ENCODE assay signal across 9 mouse cellular contexts in the genomic region with DNA sequence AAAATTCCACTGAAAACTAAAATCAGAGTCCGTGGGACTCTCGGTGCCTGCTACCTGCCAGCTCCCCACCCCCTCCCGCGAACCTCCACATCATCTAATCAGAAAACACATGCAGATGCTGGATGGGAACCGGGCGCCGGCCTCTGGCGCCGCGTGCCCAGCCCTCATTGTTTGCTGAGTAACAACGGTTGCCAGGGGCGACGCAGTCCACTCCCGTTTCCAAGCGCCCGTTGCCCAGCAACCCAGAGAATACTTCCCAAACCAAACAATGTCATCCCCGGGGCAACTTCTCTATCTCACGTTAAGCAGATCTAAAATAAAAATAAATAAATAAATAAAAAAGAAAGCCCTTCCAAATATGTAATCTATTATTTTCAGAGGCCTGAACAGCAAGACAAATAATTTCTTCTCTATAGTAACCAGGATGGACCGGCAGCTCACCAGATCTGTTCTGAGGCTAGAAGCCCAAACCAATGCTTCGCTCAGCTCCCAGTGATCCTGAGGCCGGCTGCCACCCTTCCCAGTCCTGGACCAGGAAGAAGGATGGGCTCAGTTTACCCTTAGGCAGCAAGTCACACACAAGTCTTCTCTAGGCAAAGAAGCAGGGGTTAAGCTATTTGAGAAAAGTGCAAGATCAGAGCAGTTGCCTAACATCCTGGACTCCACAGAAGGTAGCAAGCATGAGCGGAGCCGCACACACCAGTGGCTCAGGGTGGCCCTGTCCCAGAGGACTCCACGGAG. TPM values are rescaled to one million over a fixed set of nuclear protein-coding genes. Genes with fewer than 3 reads are reported as not detected.
DNase-seq lines count a peak whose midpoint lies in the region; ATAC-seq and TF ChIP-seq lines count a peak whose summit lies in the region.
"Had no signal": no experiment of that assay in that cellular context is flagged by ENCODE, and none has a peak within 500 bp of the region (broad histone marks: within the 10 kb centered on the region; RNA-seq: fewer than 3 reads in every experiment).

No protein-coding gene starts in this region.

- TF ChIP-seq POLR2A in thymus, adult 2 months (IDR thresholded peaks at IDR 0.05; ENCODE audit: control insufficient read depth, extremely low read depth, insufficient read depth, low read length, poor library complexity): no peak

- H3K9ac ChIP-seq in intestine, embryonic 15.5 days: no peak overlapping the region

- no peaks in the 10 kb centered on the region for H3K36me3 ChIP-seq in intestine, embryonic 15.5 days
- 0 out of 2 replicates have a peak, but pooled peaks cover 3% of the 10 kb centered on the region for H3K36me3 ChIP-seq in midbrain, embryonic 10.5 days
- no peaks in the 10 kb centered on the region for H3K36me3 ChIP-seq in thymus, adult 2 months (ENCODE audit: control insufficient read depth, insufficient read depth, low read length)

- no peak for TF ChIP-seq CTCF in thymus, adult 2 months (IDR thresholded peaks at IDR 0.05; ENCODE audit: borderline replicate concordance, control insufficient read depth, extremely low read depth, insufficient read depth, low read length, poor library complexity)

- peak; percentile 67 for ATAC-seq in granulocyte monocyte progenitor cell, adult 5-6 weeks (replicated peaks; ENCODE audit: poor library complexity, severe bottlenecking)
- peak; percentile 80 for ATAC-seq in intestine, embryonic 15.5 days

- no peak overlapping the region for H3K4me3 ChIP-seq in intestine, embryonic 15.5 days (replicated peaks)
- peak overlapping the region; percentile 32 for H3K4me3 ChIP-seq in midbrain, embryonic 10.5 days
- no peak overlapping the region for H3K4me3 ChIP-seq in thymus, adult 2 months (ENCODE audit: control insufficient read depth, insufficient read depth, low read length)
- H3K4me3 ChIP-seq: erythroblast, embryonic 14.5 days had no signal

- no peaks in the 10 kb centered on the region for H3K27me3 ChIP-seq in intestine, embryonic 15.5 days (replicated peaks)
- peaks cover 61% of the 10 kb centered on the region for H3K27me3 ChIP-seq in midbrain, embryonic 10.5 days (ENCODE audit: low read depth, poor library complexity, severe bottlenecking)
- no peaks in the 10 kb centered on the region for H3K27me3 ChIP-seq in thymus, adult 2 months (ENCODE audit: control insufficient read depth, insufficient read depth, low read length)

- 15% methylated on average over 24 of the region's 24 CpGs for WGBS in intestine, embryonic 15.5 days
- 9% methylated on average over 24 of the region's 24 CpGs for WGBS in midbrain, embryonic 10.5 days
- 62% methylated on average over 24 of the region's 24 CpGs for WGBS in thymus, adult 2 months

- no peak overlapping the region for H3K4me2 ChIP-seq in intestine, embryonic 15.5 days (replicated peaks)

- DNase-seq in adrenal gland, postnatal 10 days: peak; percentile 82
- DNase-seq in embryo, embryonic 11.5 days (ENCODE audit: low read depth, low spot score): peak; percentile 80
- peak; percentile 42 to 74 for DNase-seq in left cerebral cortex, adult 9 months (ENCODE audit: low spot score in 2 of 2)
- DNase-seq in midbrain, embryonic 10.5 days (ENCODE audit: low spot score): peak; percentile 95
- DNase-seq in right cerebral cortex, postnatal 25 days: peak; percentile 80
- DNase-seq in thymus, adult 2 months: no peak

- peaks cover 23% of the 10 kb centered on the region for H3K4me1 ChIP-seq in intestine, embryonic 15.5 days (replicated peaks)
- H3K4me1 ChIP-seq in midbrain, embryonic 10.5 days: peaks cover 89% of the 10 kb centered on the region
- peaks cover 16% of the 10 kb centered on the region for H3K4me1 ChIP-seq in thymus, adult 2 months (replicated peaks; ENCODE audit: control insufficient read depth, insufficient read depth, low read length)

- no peak overlapping the region; the same call in 1 of the 2 replicates for H3K27ac ChIP-seq in intestine, embryonic 15.5 days
- H3K27ac ChIP-seq in midbrain, embryonic 10.5 days (replicated peaks): peak overlapping the region; percentile 86
- no peak overlapping the region for H3K27ac ChIP-seq in thymus, adult 2 months (ENCODE audit: control insufficient read depth, insufficient read depth, low read length)

- H3K9me3 ChIP-seq in intestine, embryonic 15.5 days: no peaks in the 10 kb centered on the region
- H3K9me3 ChIP-seq in midbrain, embryonic 10.5 days (replicated peaks): no peaks in the 10 kb centered on the region

RNA-seq across cellular contexts. Expression of a gene that starts 16.3 kb away (rescaled TPM):
- 1 to 10 TPM; 5.5 to 5.7 TPM for total RNA-seq in adrenal gland, postnatal 10 days (2021)
- total RNA-seq in granulocyte monocyte progenitor cell, adult 5-6 weeks (2014; fragmentation: Nextera tagmentation): 4.4 and 6.4 TPM in 2 replicates
- total RNA-seq in granulocyte monocyte progenitor cell, adult 5-6 weeks (2017): 1.6 and 2.8 TPM in 2 replicates
- 3.1 and 4.4 TPM in 2 replicates for polyA plus RNA-seq in intestine, embryonic 15.5 days (2015; fragmentation: Nextera tagmentation; extraction: Ambion mirVana)
- polyA plus RNA-seq in midbrain, embryonic 10.5 days (2016; fragmentation: Nextera tagmentation; extraction: Ambion mirVana): 9.8 TPM in 2 replicates
- 31.3 and 44.2 TPM in 2 replicates for polyA plus RNA-seq in thymus, adult 2 months (2012; rRNA removed)

RNA-seq across cellular contexts. Expression of a gene that starts 44.4 kb away (rescaled TPM):
- total RNA-seq in adrenal gland, postnatal 10 days (2021): under 1 TPM; 0.27 to 0.42 TPM
- 0.17 and 2.6 TPM in 2 replicates for total RNA-seq in granulocyte monocyte progenitor cell, adult 5-6 weeks (2014; fragmentation: Nextera tagmentation)
- total RNA-seq in granulocyte monocyte progenitor cell, adult 5-6 weeks (2017): 1.6 and 1.7 TPM in 2 replicates
- 1.2 and 1.6 TPM in 2 replicates for polyA plus RNA-seq in intestine, embryonic 15.5 days (2015; fragmentation: Nextera tagmentation; extraction: Ambion mirVana)
- polyA plus RNA-seq in midbrain, embryonic 10.5 days (2016; fragmentation: Nextera tagmentation; extraction: Ambion mirVana): 1.5 and 2.2 TPM in 2 replicates
- 4.1 and 4.5 TPM in 2 replicates for polyA plus RNA-seq in thymus, adult 2 months (2012; rRNA removed)

RNA-seq across cellular contexts. Expression of a gene that starts 49.9 kb away (rescaled TPM):
- 10 to 100 TPM; 27.6 to 34.5 TPM for total RNA-seq in adrenal gland, postnatal 10 days (2021)
- total RNA-seq in granulocyte monocyte progenitor cell, adult 5-6 weeks (2014; fragmentation: Nextera tagmentation): 20.5 and 22.8 TPM in 2 replicates
- 18.2 and 21.8 TPM in 2 replicates for total RNA-seq in granulocyte monocyte progenitor cell, adult 5-6 weeks (2017)
- 38.7 and 42.8 TPM in 2 replicates for polyA plus RNA-seq in intestine, embryonic 15.5 days (2015; fragmentation: Nextera tagmentation; extraction: Ambion mirVana)
- 44.7 and 45.6 TPM in 2 replicates for polyA plus RNA-seq in midbrain, embryonic 10.5 days (2016; fragmentation: Nextera tagmentation; extraction: Ambion mirVana)
- polyA plus RNA-seq in thymus, adult 2 months (2012; rRNA removed): 142 and 157 TPM in 2 replicates

RNA-seq across cellular contexts. Expression of a gene that starts 57.2 kb away (rescaled TPM):
- total RNA-seq in adrenal gland, postnatal 10 days (2021): 1 to 10 TPM; 5.9 to 6.3 TPM
- total RNA-seq in granulocyte monocyte progenitor cell, adult 5-6 weeks (2014; fragmentation: Nextera tagmentation): not detected in 2 replicates
- not detected in 2 replicates for total RNA-seq in granulocyte monocyte progenitor cell, adult 5-6 weeks (2017)
- polyA plus RNA-seq in intestine, embryonic 15.5 days (2015; fragmentation: Nextera tagmentation; extraction: Ambion mirVana): 9.9 and 10.7 TPM in 2 replicates
- 4.1 and 5.6 TPM in 2 replicates for polyA plus RNA-seq in midbrain, embryonic 10.5 days (2016; fragmentation: Nextera tagmentation; extraction: Ambion mirVana)
- polyA plus RNA-seq in thymus, adult 2 months (2012; rRNA removed): 37.6 and 44.4 TPM in 2 replicates

RNA-seq across cellular contexts. Expression of a gene that starts 59.8 kb away (rescaled TPM):
- under 1 TPM in 1 of 2 experiments, not detected in 1; 0.12 TPM for total RNA-seq in adrenal gland, postnatal 10 days (2021)
- not detected in 2 replicates for total RNA-seq in granulocyte monocyte progenitor cell, adult 5-6 weeks (2014; fragmentation: Nextera tagmentation)
- total RNA-seq in granulocyte monocyte progenitor cell, adult 5-6 weeks (2017): not detected in 2 replicates
- polyA plus RNA-seq in intestine, embryonic 15.5 days (2015; fragmentation: Nextera tagmentation; extraction: Ambion mirVana): not detected in 2 replicates
- polyA plus RNA-seq in midbrain, embryonic 10.5 days (2016; fragmentation: Nextera tagmentation; extraction: Ambion mirVana): not detected in 2 replicates
- polyA plus RNA-seq in thymus, adult 2 months (2012; rRNA removed): 0.11 TPM in 1 of 2 replicates, not detected in the other
- polyA plus RNA-seq: erythroblast, embryonic 14.5 days had no signal
